Mouse (Mus musculus): ENCODE data around the gene Il23a.

DNA sequence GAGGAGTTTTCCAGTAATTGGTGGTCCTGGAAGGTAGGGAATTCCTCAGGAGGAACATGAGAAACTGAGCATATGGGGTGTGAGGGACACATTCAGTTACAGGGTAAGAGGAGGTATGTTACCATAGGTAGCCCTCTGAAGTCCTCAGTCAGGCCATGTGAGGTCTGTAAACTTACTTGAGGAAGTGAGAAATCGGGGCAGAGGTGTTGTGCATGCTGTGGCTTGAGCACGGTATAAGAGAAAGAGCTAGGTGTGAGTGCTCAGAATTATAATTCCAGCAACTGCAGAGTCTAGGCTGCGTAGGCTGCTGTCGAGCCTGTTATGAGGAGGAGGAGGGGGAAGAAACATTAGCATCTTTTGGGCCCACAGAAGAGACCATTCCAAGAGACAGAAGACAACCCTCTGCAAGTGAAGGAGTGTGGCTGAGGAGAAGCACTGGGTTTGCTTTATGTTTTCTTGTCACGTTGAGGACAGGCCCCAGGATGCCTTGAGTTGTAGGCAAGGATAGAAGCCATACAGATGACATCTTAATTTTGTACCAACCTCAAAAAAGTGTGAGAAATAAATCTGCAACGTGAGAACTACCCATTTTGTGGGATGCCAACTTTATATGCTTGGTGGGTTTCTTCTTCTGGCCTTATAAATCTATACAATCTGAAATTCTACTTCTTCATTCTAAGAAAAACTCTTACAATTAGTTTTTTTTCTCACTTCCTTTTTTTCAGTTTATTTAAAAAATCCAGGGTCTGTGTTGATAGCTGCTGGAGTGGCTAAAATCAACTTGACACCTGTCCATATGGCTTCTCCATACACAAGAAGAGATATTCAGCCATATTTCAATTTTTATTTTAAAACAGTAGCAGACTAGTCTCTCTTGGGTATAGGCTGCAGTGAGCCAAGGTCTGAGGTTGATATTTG, 34.9 kb downstream of the Il23a start:
- TF ChIP-seq CTCF (IDR thresholded peaks at IDR 0.05; ENCODE audit: low read depth) (no peak), EP300 (IDR thresholded peaks at IDR 0.05; ENCODE audit: low read depth) (no peak)

Measured in liver, embryonic 14.5 days (tissue).